Mouse (Mus musculus): ENCODE measurements around the gene Gli2. TPM values are rescaled to one million over a fixed set of nuclear protein-coding genes. Genes with fewer than 3 reads are reported as not detected.

The Gli2 gene
- polyA plus RNA-seq, 1 experiment = 13.6 TPM

GRCm38 (mm10) chr1:118955791-118956190 is 97.6 kb downstream of the Gli2 start:
- TF ChIP-seq POLR2A (IDR thresholded peaks at IDR 0.05; ENCODE audit: low read depth, low read length) = no peak
- no peak for TF ChIP-seq CTCF (IDR thresholded peaks at IDR 0.05; ENCODE audit: borderline replicate concordance, insufficient read depth, low read length)
- no peak overlapping the region for H3K27ac ChIP-seq (ENCODE audit: insufficient read depth, low read length)
- peaks cover 4% of the 10 kb centered on the region; the same call in 1 of the 2 replicates for H3K4me1 ChIP-seq (ENCODE audit: control insufficient read depth, insufficient read depth, low read length)
- H3K4me3 ChIP-seq (ENCODE audit: insufficient read depth, low read length) = no peak overlapping the region

GRCm38 (mm10) chr1:118954434-118955301 is 98.8 kb downstream of the Gli2 start:
- TF ChIP-seq CTCF (IDR thresholded peaks at IDR 0.05; ENCODE audit: borderline replicate concordance, insufficient read depth, low read length) (no peak), POLR2A (IDR thresholded peaks at IDR 0.05; ENCODE audit: low read depth, low read length) (no peak)
- no peak overlapping the region for H3K27ac ChIP-seq (ENCODE audit: insufficient read depth, low read length)

GRCm38 (mm10) chr1:118953031-118953430 is 100.4 kb downstream of the Gli2 start:
- TF ChIP-seq POLR2A (IDR thresholded peaks at IDR 0.05; ENCODE audit: low read depth, low read length) (no peak), CTCF (IDR thresholded peaks at IDR 0.05; ENCODE audit: borderline replicate concordance, insufficient read depth, low read length) (no peak)
- Histone ChIP-seq H3K4me1 (ENCODE audit: control insufficient read depth, insufficient read depth, low read length) (peaks cover 4% of the 10 kb centered on the region; the same call in 1 of the 2 replicates), H3K27ac (ENCODE audit: insufficient read depth, low read length) (peak overlapping the region; percentile 55; the same call in 1 of the 2 replicates), H3K4me3 (ENCODE audit: insufficient read depth, low read length) (no peak overlapping the region)

More at GRCm38 (mm10) chr1:118954434-118955301, 98.8 kb downstream of the Gli2 start:
- peaks cover 4% of the 10 kb centered on the region; the same call in 1 of the 2 replicates for H3K4me1 ChIP-seq (ENCODE audit: control insufficient read depth, insufficient read depth, low read length)
- no peak overlapping the region for H3K4me3 ChIP-seq (ENCODE audit: insufficient read depth, low read length)

GRCm38 (mm10) chr1:118952318-118952717 is 101.1 kb downstream of the Gli2 start:
- H3K27ac ChIP-seq (ENCODE audit: insufficient read depth, low read length) = peak overlapping the region; percentile 55; the same call in 1 of the 2 replicates
- no peak overlapping the region for H3K4me3 ChIP-seq (ENCODE audit: insufficient read depth, low read length)
- TF ChIP-seq POLR2A (IDR thresholded peaks at IDR 0.05; ENCODE audit: low read depth, low read length) (no peak), CTCF (IDR thresholded peaks at IDR 0.05; ENCODE audit: borderline replicate concordance, insufficient read depth, low read length) (no peak)
- H3K4me1 ChIP-seq (ENCODE audit: control insufficient read depth, insufficient read depth, low read length) = peaks cover 4% of the 10 kb centered on the region; the same call in 1 of the 2 replicates

- no peak overlapping the region for H3K4me3 ChIP-seq (ENCODE audit: insufficient read depth, low read length)
- peaks cover 1% of the 10 kb centered on the region; the same call in 1 of the 2 replicates for H3K4me1 ChIP-seq (ENCODE audit: control insufficient read depth, insufficient read depth, low read length)
- TF ChIP-seq POLR2A (IDR thresholded peaks at IDR 0.05; ENCODE audit: low read depth, low read length) = no peak
- TF ChIP-seq CTCF (IDR thresholded peaks at IDR 0.05; ENCODE audit: borderline replicate concordance, insufficient read depth, low read length) = no peak
- no peak overlapping the region for H3K27ac ChIP-seq (ENCODE audit: insufficient read depth, low read length)
These were observed 105.0 kb downstream of the Gli2 start for GRCm38 (mm10) chr1:118948407-118948806.

- TF ChIP-seq POLR2A (IDR thresholded peaks at IDR 0.05; ENCODE audit: low read depth, low read length) (no peak), CTCF (IDR thresholded peaks at IDR 0.05; ENCODE audit: borderline replicate concordance, insufficient read depth, low read length) (no peak)
- Histone ChIP-seq H3K4me3 (ENCODE audit: insufficient read depth, low read length) (no peak overlapping the region), H3K27ac (ENCODE audit: insufficient read depth, low read length) (no peak overlapping the region), H3K4me1 (ENCODE audit: control insufficient read depth, insufficient read depth, low read length) (no peaks in the 10 kb centered on the region)
These were observed 106.2 kb downstream of the Gli2 start for GRCm38 (mm10) chr1:118947221-118947620.

GRCm38 (mm10) chr1:118941336-118941735 is 112.1 kb downstream of the Gli2 start:
- Histone ChIP-seq H3K4me1 (ENCODE audit: control insufficient read depth, insufficient read depth, low read length) (peaks cover 16% of the 10 kb centered on the region), H3K27ac (ENCODE audit: insufficient read depth, low read length) (no peak overlapping the region), H3K4me3 (ENCODE audit: insufficient read depth, low read length) (no peak overlapping the region)
- no peak for TF ChIP-seq CTCF (IDR thresholded peaks at IDR 0.05; ENCODE audit: borderline replicate concordance, insufficient read depth, low read length)
- no peak for TF ChIP-seq POLR2A (IDR thresholded peaks at IDR 0.05; ENCODE audit: low read depth, low read length)

- TF ChIP-seq POLR2A (IDR thresholded peaks at IDR 0.05; ENCODE audit: low read depth, low read length) (no peak), CTCF (IDR thresholded peaks at IDR 0.05; ENCODE audit: borderline replicate concordance, insufficient read depth, low read length) (no peak)
- Histone ChIP-seq H3K27ac (ENCODE audit: insufficient read depth, low read length) (no peak overlapping the region), H3K4me1 (ENCODE audit: control insufficient read depth, insufficient read depth, low read length) (peaks cover 19% of the 10 kb centered on the region), H3K4me3 (ENCODE audit: insufficient read depth, low read length) (no peak overlapping the region)
These were observed 113.1 kb downstream of the Gli2 start for GRCm38 (mm10) chr1:118940269-118940840.

- Histone ChIP-seq H3K4me1 (ENCODE audit: control insufficient read depth, insufficient read depth, low read length) (peaks cover 19% of the 10 kb centered on the region), H3K27ac (ENCODE audit: insufficient read depth, low read length) (no peak overlapping the region), H3K4me3 (ENCODE audit: insufficient read depth, low read length) (no peak overlapping the region)
- no peak for TF ChIP-seq POLR2A (IDR thresholded peaks at IDR 0.05; ENCODE audit: low read depth, low read length)
These were observed 115.2 kb downstream of the Gli2 start for GRCm38 (mm10) chr1:118938206-118938605.

GRCm38 (mm10) chr1:118936108-118936507 is 117.3 kb downstream of the Gli2 start:
- Histone ChIP-seq H3K4me1 (ENCODE audit: control insufficient read depth, insufficient read depth, low read length) (peaks cover 13% of the 10 kb centered on the region), H3K4me3 (ENCODE audit: insufficient read depth, low read length) (no peak overlapping the region), H3K27ac (ENCODE audit: insufficient read depth, low read length) (peak overlapping the region; percentile 28)
- TF ChIP-seq CTCF (IDR thresholded peaks at IDR 0.05; ENCODE audit: borderline replicate concordance, insufficient read depth, low read length) = no peak
- no peak for TF ChIP-seq POLR2A (IDR thresholded peaks at IDR 0.05; ENCODE audit: low read depth, low read length)
